Comparison of ENCODE assay signal across 9 mouse cellular contexts in genomic region chr1:153542726-153543320, GRCm38 (mm10). TPM values are rescaled to one million over a fixed set of nuclear protein-coding genes. Genes with fewer than 3 reads are reported as not detected.
DNase-seq lines count a peak whose midpoint lies in the region; ATAC-seq and TF ChIP-seq lines count a peak whose summit lies in the region.
"Had no signal": no experiment of that assay in that cellular context is flagged by ENCODE, and none has a peak within 500 bp of the region (broad histone marks: within the 10 kb centered on the region; RNA-seq: fewer than 3 reads in every experiment).

No protein-coding gene starts in this region.

- no peak overlapping the region for H3K4me3 ChIP-seq in midbrain, embryonic 10.5 days
- no peak overlapping the region for H3K4me3 ChIP-seq in midbrain, embryonic 15.5 days
- no peak overlapping the region for H3K4me3 ChIP-seq in liver, embryonic 12.5 days
- no peak overlapping the region for H3K4me3 ChIP-seq in forebrain, postnatal 0 days (ENCODE audit: low read depth, low read length)

- WGBS in midbrain, embryonic 10.5 days = 51% methylated on average over 7 of the region's 7 CpGs
- 47% methylated on average over 7 of the region's 7 CpGs for WGBS in midbrain, embryonic 15.5 days
- 40% methylated on average over 7 of the region's 7 CpGs for WGBS in liver, embryonic 12.5 days (ENCODE audit: insufficient replicate concordance)
- 62% methylated on average over 7 of the region's 7 CpGs for WGBS in forebrain, postnatal 0 days

- intact Hi-C loops in heart, postnatal 36 days (cut with DNase I) = no loop called here

- H3K9ac ChIP-seq in midbrain, embryonic 15.5 days = no peak overlapping the region
- H3K9ac ChIP-seq in liver, embryonic 12.5 days = no peak overlapping the region
- H3K9ac ChIP-seq in forebrain, postnatal 0 days = no peak overlapping the region

- H3K4me2 ChIP-seq in midbrain, embryonic 15.5 days = no peak overlapping the region
- H3K4me2 ChIP-seq in liver, embryonic 12.5 days = no peak overlapping the region
- no peak overlapping the region for H3K4me2 ChIP-seq in forebrain, postnatal 0 days (ENCODE audit: low read depth)

- H3K27me3 ChIP-seq in midbrain, embryonic 10.5 days (ENCODE audit: low read depth, poor library complexity, severe bottlenecking) = 0 out of 2 replicates have a peak, but pooled peaks cover 2% of the 10 kb centered on the region
- no peaks in the 10 kb centered on the region for H3K27me3 ChIP-seq in midbrain, embryonic 15.5 days (replicated peaks)
- peaks cover 8% of the 10 kb centered on the region; the same call in 1 of the 2 replicates for H3K27me3 ChIP-seq in liver, embryonic 12.5 days (replicated peaks)
- H3K27me3 ChIP-seq in forebrain, postnatal 0 days (ENCODE audit: insufficient read depth, low read length) = no peaks in the 10 kb centered on the region

- no peak for TF ChIP-seq CTCF in forebrain, postnatal 0 days (IDR thresholded peaks at IDR 0.05; ENCODE audit: low read depth)

- H3K36me3 ChIP-seq in midbrain, embryonic 10.5 days = no peaks in the 10 kb centered on the region
- no peaks in the 10 kb centered on the region for H3K36me3 ChIP-seq in midbrain, embryonic 15.5 days (replicated peaks)
- no peaks in the 10 kb centered on the region for H3K36me3 ChIP-seq in liver, embryonic 12.5 days
- no peaks in the 10 kb centered on the region for H3K36me3 ChIP-seq in forebrain, postnatal 0 days (ENCODE audit: insufficient read depth)

- ATAC-seq in midbrain, embryonic 15.5 days (replicated peaks) = no peak
- peak; percentile 65 for ATAC-seq in liver, embryonic 12.5 days
- ATAC-seq in forebrain, postnatal 0 days = no peak

- DNase-seq in midbrain, embryonic 10.5 days (ENCODE audit: low spot score) = no peak
- DNase-seq in heart, postnatal 36 days = peak; percentile 13 to 24
- DNase-seq in testis, postnatal 14 days (ENCODE audit: low spot score) = peak; percentile 71
- DNase-seq in forebrain, postnatal 0 days = no peak
- no peak for DNase-seq in gastrocnemius, postnatal 10 days
- no peak for DNase-seq in cerebellum, postnatal 36 days
- DNase-seq: cerebellum, adult 2 months had no signal

- no peaks in the 10 kb centered on the region for H3K9me3 ChIP-seq in midbrain, embryonic 10.5 days (replicated peaks)
- H3K9me3 ChIP-seq in midbrain, embryonic 15.5 days = no peaks in the 10 kb centered on the region
- H3K9me3 ChIP-seq in liver, embryonic 12.5 days (replicated peaks) = no peaks in the 10 kb centered on the region
- no peaks in the 10 kb centered on the region for H3K9me3 ChIP-seq in forebrain, postnatal 0 days (ENCODE audit: low read length)

- peak overlapping the region; percentile 64 for H3K27ac ChIP-seq in midbrain, embryonic 10.5 days (replicated peaks)
- no peak overlapping the region for H3K27ac ChIP-seq in midbrain, embryonic 15.5 days
- H3K27ac ChIP-seq in liver, embryonic 12.5 days = peak overlapping the region; percentile 60; the same call in 1 of the 2 replicates
- H3K27ac ChIP-seq in forebrain, postnatal 0 days (ENCODE audit: low read depth, low read length) = no peak overlapping the region

- H3K4me1 ChIP-seq in midbrain, embryonic 10.5 days = peaks cover 42% of the 10 kb centered on the region
- H3K4me1 ChIP-seq in midbrain, embryonic 15.5 days = peaks cover 12% of the 10 kb centered on the region
- H3K4me1 ChIP-seq in liver, embryonic 12.5 days = peaks cover 18% of the 10 kb centered on the region
- no peaks in the 10 kb centered on the region for H3K4me1 ChIP-seq in forebrain, postnatal 0 days (ENCODE audit: insufficient read depth)

RNA-seq across cellular contexts. Expression of gene Npl, which starts 7.0 kb away (rescaled TPM):
- 21.7 and 25.0 TPM in 2 replicates for polyA plus RNA-seq in midbrain, embryonic 10.5 days (2016; fragmentation: Nextera tagmentation; extraction: Ambion mirVana)
- 11.5 and 12.4 TPM in 2 replicates for polyA plus RNA-seq in midbrain, embryonic 15.5 days (2015; fragmentation: Nextera tagmentation; extraction: Ambion mirVana)
- total RNA-seq in heart, postnatal 36 days (2021) = 1 to 10 TPM; 1.6 to 1.7 TPM
- polyA plus RNA-seq in liver, embryonic 12.5 days (2016; fragmentation: Nextera tagmentation; extraction: Ambion mirVana) = 8.6 and 9.5 TPM in 2 replicates
- 9.5 TPM in 2 replicates for total RNA-seq in forebrain, postnatal 0 days (2014; rRNA removed)
- polyA plus RNA-seq in forebrain, postnatal 0 days (2015; fragmentation: Nextera tagmentation; extraction: Ambion mirVana) = 9.3 and 10.2 TPM in 2 replicates
- total RNA-seq in gastrocnemius, postnatal 10 days (2021) = 1 to 10 TPM; 2.9 to 3.3 TPM

RNA-seq across cellular contexts. Expression of gene Dhx9, which starts 55.4 kb away (rescaled TPM):
- polyA plus RNA-seq in midbrain, embryonic 10.5 days (2016; fragmentation: Nextera tagmentation; extraction: Ambion mirVana) = 39.4 and 40.7 TPM in 2 replicates
- polyA plus RNA-seq in midbrain, embryonic 15.5 days (2015; fragmentation: Nextera tagmentation; extraction: Ambion mirVana) = 30.2 and 36.3 TPM in 2 replicates
- total RNA-seq in heart, postnatal 36 days (2021) = 10 to 100 TPM; 49.5 to 50.9 TPM
- 20.5 and 21.4 TPM in 2 replicates for polyA plus RNA-seq in liver, embryonic 12.5 days (2016; fragmentation: Nextera tagmentation; extraction: Ambion mirVana)
- 95.4 and 109 TPM in 2 replicates for total RNA-seq in forebrain, postnatal 0 days (2014; rRNA removed)
- polyA plus RNA-seq in forebrain, postnatal 0 days (2015; fragmentation: Nextera tagmentation; extraction: Ambion mirVana) = 25.0 and 32.0 TPM in 2 replicates
- 10 to 100 TPM; 55.1 to 63.6 TPM for total RNA-seq in gastrocnemius, postnatal 10 days (2021)

Comparison
In these comparisons a context has a peak if more than half of its experiments do, and no peak if none do; other contexts are left out.
1. H3K27ac ChIP-seq: peak in midbrain, embryonic 10.5 days (single experiment) and liver, embryonic 12.5 days (single experiment); none in midbrain, embryonic 15.5 days (single experiment) and forebrain, postnatal 0 days (single experiment).
2. DNase-seq: peak in heart, postnatal 36 days (2 of 2) and testis, postnatal 14 days (single experiment); none in midbrain, embryonic 10.5 days (single experiment), forebrain, postnatal 0 days (single experiment), gastrocnemius, postnatal 10 days (single experiment) and cerebellum, postnatal 36 days (0 of 2).